ENCODE assay signal across 17 mouse cellular contexts in genomic region chr7:65389539-65389938, GRCm38 (mm10).
"Had no signal": no experiment of that assay in that cellular context is flagged by ENCODE, and none has a peak within 500 bp of the region (broad histone marks: within the 10 kb centered on the region; RNA-seq: fewer than 3 reads in every experiment).

No protein-coding gene starts in this region.

- H3K27me3 ChIP-seq: midbrain, embryonic 12.5 days; neural tube, embryonic 15.5 days had no signal

- H3K4me3 ChIP-seq: midbrain, embryonic 10.5 days; midbrain, embryonic 12.5 days; myocyte; neural tube, embryonic 13.5 days; neural tube, embryonic 15.5 days had no signal

- H3K27ac ChIP-seq: midbrain, embryonic 10.5 days; midbrain, embryonic 12.5 days; neural tube, embryonic 13.5 days had no signal

- DNase-seq: lung, embryonic 14.5 days; lung, postnatal 10 days; lung, postnatal 4 days; midbrain, embryonic 14.5 days; retina, postnatal 1 day; right cerebral cortex, adult 18-20 months; right cerebral cortex, postnatal 25 days; right cerebral cortex, postnatal 4 days; spleen, adult 18-20 months; thymus, adult 18-20 months; thymus, postnatal 14 days; thymus, postnatal 36 days had no signal
